Mouse (Mus musculus): Measurements from ENCODE around the gene Cs. TPM values are rescaled to one million over a fixed set of nuclear protein-coding genes. Genes with fewer than 3 reads are reported as not detected.
A peak's percentile ranks its signal among the peaks of the same experiment; 100 is the strongest.

The Cs gene
- polyA plus RNA-seq, 1 experiment from 2014 or later = 211 TPM

DNA sequence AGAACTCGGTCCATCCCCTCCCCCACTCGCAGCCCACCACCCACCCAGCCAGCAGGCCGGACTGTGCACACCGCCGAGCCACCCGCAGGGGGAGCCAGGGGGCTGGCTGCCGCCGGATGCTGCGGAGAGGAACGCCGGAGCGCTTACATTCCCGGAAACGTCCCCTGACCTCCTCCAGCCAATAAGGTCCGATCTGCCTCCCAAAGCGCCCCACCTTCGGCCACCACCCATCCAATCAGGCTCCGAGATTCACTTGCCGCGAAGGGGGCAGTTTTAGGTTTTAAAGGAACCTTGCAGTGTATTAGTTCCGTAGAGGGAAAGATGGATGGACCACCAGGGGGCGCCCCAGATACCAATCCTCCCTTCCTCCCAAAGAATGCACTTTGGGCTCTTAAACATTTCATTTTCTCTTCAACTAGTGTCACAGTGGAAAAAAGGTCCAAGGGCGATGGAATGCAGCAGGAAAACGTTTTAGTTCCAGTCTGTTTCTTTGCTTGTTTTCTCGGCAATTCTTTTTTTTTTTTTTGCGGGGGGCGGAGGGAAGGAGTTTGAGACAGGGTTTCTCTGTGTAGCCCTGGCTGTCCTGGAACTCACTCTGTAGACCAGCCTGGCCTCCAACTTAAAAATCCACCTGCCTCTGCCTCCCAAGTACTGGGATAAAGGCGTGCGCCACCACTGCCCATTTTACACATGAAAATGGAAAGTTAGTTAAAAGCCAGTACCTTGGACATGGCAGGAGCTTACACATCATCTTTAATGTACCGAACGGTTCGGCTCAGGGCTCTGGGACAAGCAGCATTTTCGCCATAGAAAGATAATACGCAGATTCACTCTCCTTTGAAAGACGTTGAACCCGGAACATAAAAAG, 72.4 kb downstream of the Cs start:
- Histone ChIP-seq H3K4me2 (peak overlapping the region; percentile 98), H3K27me3 (ENCODE audit: insufficient read depth, low read length) (no peaks in the 10 kb centered on the region), H3K4me3 (ENCODE audit: low read depth, low read length) (peak overlapping the region; percentile 85), H3K4me1 (ENCODE audit: insufficient read depth) (0 out of 2 replicates have a peak, but pooled peaks cover 8% of the 10 kb centered on the region), H3K9me3 (ENCODE audit: low read depth, low read length) (no peaks in the 10 kb centered on the region), H3K27ac (ENCODE audit: low read depth) (peak overlapping the region; percentile 93), H3K9ac (peak overlapping the region; percentile 76), H3K36me3 (ENCODE audit: insufficient read depth) (peaks cover 29% of the 10 kb centered on the region)
- peak; percentile 98 for DNase-seq
- ATAC-seq (ENCODE audit: insufficient read depth) = peak; percentile 86
- TF ChIP-seq CTCF (IDR thresholded peaks at IDR 0.05; ENCODE audit: low read depth) = peak; percentile 82
- WGBS = 4% methylated on average over 36 of the region's 36 CpGs

DNA sequence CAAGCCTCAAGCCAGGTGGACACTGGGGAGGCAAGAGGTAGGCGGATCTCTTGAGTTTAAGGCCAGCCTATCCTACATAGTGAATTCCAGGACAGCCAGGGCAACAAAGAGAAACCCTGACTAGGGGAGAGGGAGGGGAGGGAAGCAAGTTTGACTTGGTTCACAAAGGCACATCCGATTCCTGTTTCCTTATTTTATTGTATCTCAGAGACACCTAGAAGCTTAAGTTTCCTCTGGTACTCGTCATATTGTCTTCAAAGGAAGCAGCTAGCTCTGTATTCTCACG, 73.0 kb downstream of the Cs start:
- Histone ChIP-seq H3K36me3 (ENCODE audit: insufficient read depth) (peaks cover 35% of the 10 kb centered on the region), H3K9ac (peak overlapping the region; percentile 76), H3K27ac (ENCODE audit: low read depth) (peak overlapping the region; percentile 93), H3K27me3 (ENCODE audit: insufficient read depth, low read length) (no peaks in the 10 kb centered on the region), H3K4me2 (peak overlapping the region; percentile 98), H3K9me3 (ENCODE audit: low read depth, low read length) (no peaks in the 10 kb centered on the region), H3K4me3 (ENCODE audit: low read depth, low read length) (peak overlapping the region; percentile 85), H3K4me1 (ENCODE audit: insufficient read depth) (0 out of 2 replicates have a peak, but pooled peaks cover 8% of the 10 kb centered on the region)
- DNase-seq = peak; percentile 22
- TF ChIP-seq CTCF (IDR thresholded peaks at IDR 0.05; ENCODE audit: low read depth) = no peak
- 22% methylated on average over 4 of the region's 4 CpGs for WGBS
- no peak for ATAC-seq (ENCODE audit: insufficient read depth)

DNA sequence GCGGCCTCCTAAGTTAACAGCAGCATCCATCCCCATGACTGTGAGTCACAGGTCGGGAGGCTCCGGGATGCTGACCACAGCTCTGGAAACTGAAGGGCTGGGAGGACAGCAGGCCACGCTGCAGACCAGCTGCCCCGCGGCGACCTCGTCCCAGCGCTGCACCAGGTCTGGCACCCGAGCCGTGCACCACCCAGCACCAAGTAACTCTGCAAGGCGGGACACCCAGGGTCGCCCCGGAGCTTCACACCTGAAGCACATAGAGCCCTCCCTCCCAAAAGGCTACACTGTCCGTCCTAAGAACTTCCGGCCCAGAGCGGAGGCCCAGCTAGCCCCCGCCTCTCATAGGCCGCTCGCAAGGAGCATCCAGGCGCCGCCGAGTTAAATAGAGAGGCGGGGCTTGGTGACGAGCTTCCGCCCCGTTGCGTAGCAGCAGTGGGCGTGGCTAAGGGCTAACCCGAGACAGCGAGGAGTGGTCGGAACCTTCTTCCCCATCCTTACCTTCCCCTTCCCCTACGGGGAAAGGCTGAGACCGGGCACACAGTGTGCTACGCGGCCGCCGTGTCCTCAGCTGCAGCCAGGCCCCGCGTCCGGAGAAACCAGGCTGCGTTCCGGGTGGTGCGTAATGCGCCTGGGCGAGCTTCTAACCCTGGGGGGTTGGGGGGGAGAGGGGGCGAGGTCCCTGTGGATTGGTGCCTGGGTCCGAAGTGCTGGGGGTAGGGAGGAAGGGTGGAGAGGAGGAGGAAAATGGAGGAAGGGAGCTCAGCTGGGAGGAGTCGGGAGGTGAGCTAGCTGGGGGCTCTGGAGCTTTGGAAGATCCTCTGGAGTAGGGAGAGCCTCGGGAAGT, 73.9 kb downstream of the Cs start, which contains the start of the genes Nabp2 and Rnf41:
Gene Nabp2, minus strand, starts transcription at position 282 of the 844 bp plus-strand sequence.
Gene Rnf41, plus strand, starts transcription at position 447 of the 844 bp plus-strand sequence.
- 0 out of 2 replicates have a peak, but pooled peaks cover 8% of the 10 kb centered on the region for H3K4me1 ChIP-seq (ENCODE audit: insufficient read depth)
- H3K4me3 ChIP-seq (ENCODE audit: low read depth, low read length) = peak within 1 kb of the TSS; percentile 85
- H3K27me3 ChIP-seq (ENCODE audit: insufficient read depth, low read length) = no peaks in the 10 kb centered on the region
- DNase-seq (peak; percentile 100), ATAC-seq (ENCODE audit: insufficient read depth) (peak; percentile 92)
- H3K9me3 ChIP-seq (ENCODE audit: low read depth, low read length) = no peaks in the 10 kb centered on the region
- peak within 1 kb of the TSS; percentile 98 for H3K4me2 ChIP-seq
- under 1% methylated on average over 50 of the region's 50 CpGs for WGBS
- H3K36me3 ChIP-seq (ENCODE audit: insufficient read depth) = peaks cover 35% of the 10 kb centered on the region
- no peak for TF ChIP-seq CTCF (IDR thresholded peaks at IDR 0.05; ENCODE audit: low read depth)
- peak within 1 kb of the TSS; percentile 93 for H3K27ac ChIP-seq (ENCODE audit: low read depth)
- peak within 1 kb of the TSS; percentile 76 for H3K9ac ChIP-seq

DNA sequence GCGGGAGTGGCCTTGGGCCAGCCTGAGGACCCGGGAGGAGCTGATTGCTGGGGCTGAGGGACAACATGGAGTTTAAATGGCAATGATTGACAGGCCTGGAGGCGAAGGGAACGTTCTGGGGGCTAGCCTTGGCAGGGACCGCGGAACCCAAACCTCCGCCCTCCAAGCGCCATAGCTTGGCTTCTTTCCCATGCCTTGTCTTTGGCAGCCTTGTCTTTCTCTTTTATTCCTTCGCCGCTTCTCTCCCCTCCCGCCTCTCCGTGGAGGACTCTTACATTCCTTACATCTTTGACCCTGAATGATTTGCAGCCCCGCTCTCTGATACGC, 74.5 kb downstream of the Cs start:
- Histone ChIP-seq H3K9me3 (ENCODE audit: low read depth, low read length) (no peaks in the 10 kb centered on the region), H3K4me1 (ENCODE audit: insufficient read depth) (0 out of 2 replicates have a peak, but pooled peaks cover 8% of the 10 kb centered on the region), H3K27ac (ENCODE audit: low read depth) (peak overlapping the region; percentile 93), H3K4me3 (ENCODE audit: low read depth, low read length) (peak overlapping the region; percentile 85), H3K36me3 (ENCODE audit: insufficient read depth) (peaks cover 38% of the 10 kb centered on the region), H3K27me3 (ENCODE audit: insufficient read depth, low read length) (no peaks in the 10 kb centered on the region), H3K9ac (peak overlapping the region; percentile 76), H3K4me2 (peak overlapping the region; percentile 98)
- ATAC-seq (ENCODE audit: insufficient read depth) = no peak
- 1% methylated on average over 14 of the region's 14 CpGs for WGBS
- no peak for TF ChIP-seq CTCF (IDR thresholded peaks at IDR 0.05; ENCODE audit: low read depth)
- peak; percentile 79 for DNase-seq

Small RNAs within 50 kb of the gene (microRNA-seq; reads per million reads assigned to microRNA genes)
- gene Gm25361 (ENCODE audit: borderline number of aligned reads) (not detected), gene Gm26308 (ENCODE audit: borderline number of aligned reads) (not detected), gene Mir6914 (ENCODE audit: borderline number of aligned reads) (not detected), gene Mir6915 (ENCODE audit: borderline number of aligned reads) (not detected)

Other genes with a start within 250 kb of the Cs start
- gene Baz2a, start 246.2 kb upstream of the Cs start, polyA plus RNA-seq (2014; fragmentation: Nextera tagmentation; extraction: Ambion mirVana) = 23.9 and 26.2 TPM in 2 replicates
- gene Rbms2, start 157.4 kb upstream of the Cs start, polyA plus RNA-seq (2014; fragmentation: Nextera tagmentation; extraction: Ambion mirVana) = 26.5 and 27.6 TPM in 2 replicates
- gene Gls2, start 143.3 kb upstream of the Cs start, polyA plus RNA-seq (2014; fragmentation: Nextera tagmentation; extraction: Ambion mirVana) = 1.8 and 2.3 TPM in 2 replicates
- gene Spryd4, start 125.9 kb upstream of the Cs start, polyA plus RNA-seq (2014; fragmentation: Nextera tagmentation; extraction: Ambion mirVana) = 27.3 and 29.9 TPM in 2 replicates
- gene Mip, start 111.9 kb upstream of the Cs start, polyA plus RNA-seq (2014; fragmentation: Nextera tagmentation; extraction: Ambion mirVana) = not detected in 2 replicates
- 70.2 and 71.5 TPM in 2 replicates for gene Timeless, start 105.7 kb upstream of the Cs start, polyA plus RNA-seq (2014; fragmentation: Nextera tagmentation; extraction: Ambion mirVana)
- gene Apon, start 83.6 kb upstream of the Cs start, polyA plus RNA-seq (2014; fragmentation: Nextera tagmentation; extraction: Ambion mirVana) = 0.18 and 0.67 TPM in 2 replicates
- not detected in 2 replicates for gene Apof, start 69.1 kb upstream of the Cs start, polyA plus RNA-seq (2014; fragmentation: Nextera tagmentation; extraction: Ambion mirVana)
- 13.1 and 13.8 TPM in 2 replicates for gene Stat2, start 67.2 kb upstream of the Cs start, polyA plus RNA-seq (2014; fragmentation: Nextera tagmentation; extraction: Ambion mirVana)
- gene Il23a, start 39.0 kb upstream of the Cs start, polyA plus RNA-seq (2014; fragmentation: Nextera tagmentation; extraction: Ambion mirVana) = 0.17 and 0.41 TPM in 2 replicates
- gene Pan2, start 34.4 kb upstream of the Cs start, polyA plus RNA-seq (2014; fragmentation: Nextera tagmentation; extraction: Ambion mirVana) = 33.4 and 36.2 TPM in 2 replicates
- 317 and 336 TPM in 2 replicates for gene Cnpy2, start 15.3 kb upstream of the Cs start, polyA plus RNA-seq (2014; fragmentation: Nextera tagmentation; extraction: Ambion mirVana)
- gene Coq10a, start 31.3 kb downstream of the Cs start, polyA plus RNA-seq (2014; fragmentation: Nextera tagmentation; extraction: Ambion mirVana) = 12.8 and 14.5 TPM in 2 replicates
- 15.8 and 17.0 TPM in 2 replicates for gene Ankrd52, start 39.4 kb downstream of the Cs start, polyA plus RNA-seq (2014; fragmentation: Nextera tagmentation; extraction: Ambion mirVana)
- gene Slc39a5, start 63.5 kb downstream of the Cs start, polyA plus RNA-seq (2014; fragmentation: Nextera tagmentation; extraction: Ambion mirVana) = 0.18 TPM in 1 of 2 replicates, not detected in the other
- 77.1 and 83.1 TPM in 2 replicates for gene Nabp2, start 73.8 kb downstream of the Cs start, polyA plus RNA-seq (2014; fragmentation: Nextera tagmentation; extraction: Ambion mirVana)
- 32.8 and 33.5 TPM in 2 replicates for gene Rnf41, start 73.9 kb downstream of the Cs start, polyA plus RNA-seq (2014; fragmentation: Nextera tagmentation; extraction: Ambion mirVana)
- gene Smarcc2, start 121.5 kb downstream of the Cs start, polyA plus RNA-seq (2014; fragmentation: Nextera tagmentation; extraction: Ambion mirVana) = 81.1 and 89.6 TPM in 2 replicates
- 1,221 and 1,238 TPM in 2 replicates for gene Myl6, start 156.4 kb downstream of the Cs start, polyA plus RNA-seq (2014; fragmentation: Nextera tagmentation; extraction: Ambion mirVana)
- gene Myl6b, start 161.0 kb downstream of the Cs start, polyA plus RNA-seq (2014; fragmentation: Nextera tagmentation; extraction: Ambion mirVana) = 3.0 and 4.4 TPM in 2 replicates
- gene Esyt1, start 188.1 kb downstream of the Cs start, polyA plus RNA-seq (2014; fragmentation: Nextera tagmentation; extraction: Ambion mirVana) = 21.5 and 23.0 TPM in 2 replicates
- gene Zc3h10, start 210.0 kb downstream of the Cs start, polyA plus RNA-seq (2014; fragmentation: Nextera tagmentation; extraction: Ambion mirVana) = 11.0 and 14.5 TPM in 2 replicates
- 4,697 and 4,895 TPM in 2 replicates for gene Rpl41, start 211.6 kb downstream of the Cs start, polyA plus RNA-seq (2014; fragmentation: Nextera tagmentation; extraction: Ambion mirVana)
- gene Pa2g4, start 228.3 kb downstream of the Cs start, polyA plus RNA-seq (2014; fragmentation: Nextera tagmentation; extraction: Ambion mirVana) = 240 and 244 TPM in 2 replicates